Mouse (Mus musculus): ENCODE measurements around the gene Ahctf1.

DNA sequence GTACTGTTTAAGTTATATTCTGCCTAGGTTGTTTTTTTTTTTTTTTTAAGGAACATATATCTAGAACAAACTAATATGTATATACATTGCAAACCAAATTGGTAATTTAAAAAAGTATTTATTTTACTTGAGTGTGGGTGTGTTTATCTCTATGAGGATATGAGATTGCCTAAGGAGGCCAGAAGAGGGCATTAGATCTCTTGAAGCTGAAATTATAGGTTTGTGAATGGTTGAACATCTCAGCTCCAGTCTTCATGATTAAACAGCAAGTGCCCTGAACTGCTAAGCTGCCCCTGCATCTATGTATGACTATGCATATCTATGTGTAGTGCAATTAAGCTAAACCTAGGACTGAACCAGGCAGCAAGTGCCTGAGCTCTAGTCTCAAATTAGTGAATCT is 4.7 kb downstream of the Ahctf1 start:
- TF ChIP-seq CTCF (IDR thresholded peaks at IDR 0.05; ENCODE audit: low read depth, low read length) (no peak), TAL1 (conservative IDR thresholded peaks at IDR 0.05; ENCODE audit: low read depth, low read length) (no peak), GATA1 (IDR thresholded peaks at IDR 0.05; ENCODE audit: borderline replicate concordance, low read length) (no peak), GATA2 (IDR thresholded peaks at IDR 0.05; ENCODE audit: borderline replicate concordance, low read depth, low read length) (no peak)
